Mouse (Mus musculus) kidney, embryonic 14.5 days (tissue): ENCODE measurements around the gene Usp44. TPM values are rescaled to one million over a fixed set of nuclear protein-coding genes. Genes with fewer than 3 reads are reported as not detected.
"Not testable (repeated sequence)": the region's sequence is repeated elsewhere in the genome, so short reads cannot be mapped to it uniquely, and the experiment has no call there.

ENCODE experiments used
- ATAC-seq: fragments of 200-750 bp; cut with Nextera tagmentation; 2 replicates; pipeline ENCODE4 v1.8.0; 2017; ENCODE audit warnings: moderate number of reproducible peaks, mild to moderate bottlenecking, moderate TSS enrichment, moderate library complexity; ENCODE audit not compliant: low FRiP score, low TSS enrichment
- H3K27ac ChIP-seq: fragments of 300-500 bp; sonication (generic); 2 replicates; pipeline ENCODE4 v1.5.1; 2014; ENCODE audit warnings: low read depth, mild to moderate bottlenecking, low read length, moderate library complexity, mixed read lengths
- H3K27me3 ChIP-seq: fragments of 300-500 bp; sonication (generic); 2 replicates; pipeline ENCODE4 v1.6.1; 2014; ENCODE audit warnings: mild to moderate bottlenecking, low read length; ENCODE audit not compliant: control insufficient read depth, insufficient read depth
- H3K36me3 ChIP-seq: fragments of 300-500 bp; sonication (generic); 2 replicates; pipeline ENCODE4 v1.6.1; 2014; ENCODE audit warnings: low read length, mixed read lengths; ENCODE audit not compliant: control insufficient read depth, insufficient read depth
- H3K4me1 ChIP-seq: fragments of 300-500 bp; sonication (generic); 2 replicates; pipeline ENCODE4 v1.6.1; 2014; ENCODE audit warnings: low read length, mixed read lengths; ENCODE audit not compliant: control insufficient read depth, insufficient read depth
- H3K4me2 ChIP-seq: fragments of 300-500 bp; sonication (generic); replicated peaks from 2 replicates; pipeline ENCODE4 v1.6.1; 2014; ENCODE audit warnings: low read depth, mild to moderate bottlenecking, low read length
- H3K4me3 ChIP-seq: fragments of 300-500 bp; sonication (generic); 2 replicates; pipeline ENCODE4 v1.5.1; 2014; ENCODE audit warnings: mild to moderate bottlenecking, low read length
- H3K9ac ChIP-seq: fragments of 300-500 bp; sonication (generic); 2 replicates; pipeline ENCODE4 v1.6.1; 2014; ENCODE audit warnings: low read depth, mild to moderate bottlenecking, low read length, moderate library complexity
- H3K9me3 ChIP-seq: fragments of 300-500 bp; sonication (generic); 2 replicates; pipeline ENCODE4 v1.6.1; 2016; ENCODE audit warnings: low read length; ENCODE audit not compliant: control insufficient read depth
- WGBS: fragments of 180-500 bp; shearing (Covaris S2); extraction: QIAGEN DNeasy Blood & Tissue Kit; methylation state at CpG from one replicate; pipeline ENCODE4 v1.1.7; 2014; 5-methylcytosine and 5-hydroxymethylcytosine counted together
- polyA plus RNA-seq: library from polyadenylated mRNA; unstranded; fragments of >200 nt; fragmentation: Nextera tagmentation; extraction: Ambion mirVana; gene quantifications from 2 replicates; pipeline ENCODE4 v1.2.1, GENCODE M21; 2014

Usp44 gene
- polyA plus RNA-seq, 1 experiment from 2014 or later = 1.4 TPM

DNA sequence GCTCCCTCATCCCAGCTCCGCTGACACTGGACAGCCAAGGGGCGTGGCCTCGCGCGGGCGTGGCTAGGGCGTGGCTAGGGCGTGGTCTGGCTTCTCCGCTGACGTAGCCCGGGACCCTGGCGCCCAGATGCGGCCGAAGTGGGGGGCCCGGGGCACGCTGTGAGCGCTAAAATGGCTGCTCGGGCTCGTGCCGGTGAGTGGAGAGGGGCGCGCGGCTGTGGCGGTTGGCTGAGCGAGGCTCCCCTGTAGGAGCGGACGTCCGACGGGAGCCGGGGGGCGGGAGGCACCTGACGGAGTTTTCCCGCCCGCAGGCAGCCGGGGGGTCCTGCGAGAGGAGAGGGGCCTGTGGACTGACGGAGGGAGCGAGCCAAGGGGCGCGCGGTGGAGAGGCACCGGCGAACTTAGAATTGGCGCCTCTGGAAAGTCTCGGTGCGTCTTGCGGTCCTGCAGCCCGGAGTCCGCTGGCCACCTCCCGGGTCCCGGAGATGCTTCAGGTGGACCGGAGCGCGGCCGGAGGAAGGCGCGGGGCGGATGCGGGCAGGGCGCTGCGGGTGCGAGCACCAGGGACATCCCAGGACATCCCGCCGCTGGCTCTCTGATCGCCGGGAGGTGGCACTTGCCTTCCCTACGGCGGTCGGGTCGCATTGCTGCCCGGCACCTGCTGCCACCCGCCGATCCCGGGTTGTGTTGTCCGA, 2.5 kb downstream of the Usp44 start:
- H3K4me3 ChIP-seq = peak overlapping the region; percentile 73
- H3K36me3 ChIP-seq = no peaks in the 10 kb centered on the region
- WGBS = under 1% methylated on average over 67 of the region's 75 CpGs
- peak overlapping the region; percentile 96 for H3K4me2 ChIP-seq
- H3K9ac ChIP-seq = peak overlapping the region; percentile 54; the same call in 1 of the 2 replicates
- peak; percentile 97 for ATAC-seq
- peaks cover 54% of the 10 kb centered on the region for H3K27me3 ChIP-seq
- H3K27ac ChIP-seq = no peak overlapping the region
- peaks cover 9% of the 10 kb centered on the region; the same call in 1 of the 2 replicates for H3K4me1 ChIP-seq
- H3K9me3 ChIP-seq = no peaks in the 10 kb centered on the region

DNA sequence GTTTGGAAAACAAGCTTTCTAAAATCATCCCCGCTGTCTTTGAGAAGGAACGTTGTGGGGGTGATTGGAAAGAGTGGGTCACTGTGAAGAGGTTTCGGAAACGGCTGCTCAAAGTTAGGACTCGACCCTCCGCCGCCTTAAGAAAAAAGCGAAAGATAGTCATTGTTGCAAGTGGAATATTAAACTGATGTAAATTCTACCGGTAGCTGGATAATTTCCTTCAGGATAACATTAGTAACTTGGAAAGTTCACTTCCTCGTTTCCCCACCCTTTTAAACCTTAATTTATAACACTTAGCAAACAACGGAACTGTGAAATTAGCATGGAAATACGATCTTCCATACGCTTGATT, 3.0 kb downstream of the Usp44 start:
- peaks cover 54% of the 10 kb centered on the region for H3K27me3 ChIP-seq
- H3K9me3 ChIP-seq = no peaks in the 10 kb centered on the region
- peak overlapping the region; percentile 73 for H3K4me3 ChIP-seq
- H3K4me2 ChIP-seq = peak overlapping the region; percentile 96
- peaks cover 9% of the 10 kb centered on the region; the same call in 1 of the 2 replicates for H3K4me1 ChIP-seq
- WGBS = 4% methylated on average over 13 of the region's 13 CpGs
- no peak overlapping the region for H3K27ac ChIP-seq
- H3K36me3 ChIP-seq = no peaks in the 10 kb centered on the region
- ATAC-seq = no peak
- H3K9ac ChIP-seq = no peak overlapping the region

DNA sequence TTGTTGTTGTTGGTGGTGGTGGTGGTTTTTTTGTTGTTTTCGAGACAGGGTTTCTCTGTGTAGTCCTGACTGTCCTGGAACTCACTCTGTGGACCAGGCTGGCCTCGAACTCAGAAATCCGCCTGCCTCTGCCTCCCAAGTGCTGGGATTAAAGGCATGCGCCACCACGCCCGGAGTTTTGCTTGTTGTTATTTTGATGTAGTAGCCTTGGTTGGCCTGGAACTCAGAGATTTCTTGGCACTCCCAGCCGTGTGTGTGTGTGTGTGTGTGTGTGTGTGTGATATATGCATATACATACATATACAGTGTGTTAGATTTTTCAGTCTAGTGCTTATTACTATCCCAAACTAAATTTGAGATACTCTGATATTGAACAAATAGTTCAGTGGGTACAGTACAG, 3.8 kb downstream of the Usp44 start:
- not testable (repeated sequence) for H3K4me1 ChIP-seq, H3K4me2 ChIP-seq, H3K27ac ChIP-seq, H3K9me3 ChIP-seq, H3K36me3 ChIP-seq, H3K9ac ChIP-seq, H3K4me3 ChIP-seq, ATAC-seq
- 86% methylated on average over 7 of the region's 7 CpGs for WGBS
- peaks cover 48% of the 10 kb centered on the region for H3K27me3 ChIP-seq

DNA sequence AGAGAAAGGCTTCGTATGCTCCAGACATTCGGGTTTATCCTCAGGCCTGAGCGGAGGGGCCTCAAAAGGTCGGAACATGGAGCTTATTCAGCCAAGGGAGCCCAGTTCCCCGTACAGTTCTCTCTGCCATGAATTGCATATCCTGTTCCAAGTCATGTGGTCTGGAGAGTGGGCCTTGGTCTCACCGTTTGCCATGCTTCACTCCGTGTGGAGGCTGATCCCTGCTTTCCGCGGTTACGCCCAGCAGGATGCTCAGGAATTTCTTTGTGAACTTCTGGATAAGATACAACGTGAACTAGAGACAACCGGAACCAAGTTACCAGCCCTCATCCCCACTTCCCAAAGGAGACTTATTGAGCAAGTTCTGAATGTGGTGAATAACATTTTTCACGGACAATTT, 15.4 kb downstream of the Usp44 start:
- peaks cover 16% of the 10 kb centered on the region for H3K9me3 ChIP-seq
- H3K27me3 ChIP-seq = no peaks in the 10 kb centered on the region
- no peak overlapping the region for H3K9ac ChIP-seq
- H3K4me1 ChIP-seq = no peaks in the 10 kb centered on the region
- H3K4me2 ChIP-seq = no peak overlapping the region
- no peak for ATAC-seq
- H3K4me3 ChIP-seq = no peak overlapping the region
- no peaks in the 10 kb centered on the region for H3K36me3 ChIP-seq
- WGBS = 96% methylated on average over 13 of the region's 13 CpGs
- no peak overlapping the region for H3K27ac ChIP-seq

DNA sequence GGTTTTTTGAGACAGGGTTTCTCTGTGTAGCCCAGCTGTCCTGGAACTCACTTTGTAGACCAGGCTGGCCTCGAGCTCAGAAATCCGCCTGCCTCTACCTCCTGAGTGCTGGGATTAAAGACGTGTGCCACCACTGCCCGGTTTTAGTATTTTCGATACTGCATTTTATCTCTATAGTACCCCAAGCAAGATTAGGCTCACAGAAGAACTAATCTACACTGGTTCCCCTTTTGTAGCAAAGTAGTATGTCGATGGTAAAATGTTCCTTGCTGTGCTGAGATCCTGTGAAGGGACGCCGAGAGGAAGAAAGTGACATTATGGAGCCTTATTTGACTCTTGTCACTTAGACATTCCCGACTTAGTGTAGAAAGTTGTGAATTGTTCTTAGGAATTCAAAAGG, 23.8 kb downstream of the Usp44 start:
- no peak overlapping the region for H3K4me3 ChIP-seq
- 91% methylated on average over 9 of the region's 9 CpGs for WGBS
- no peak for ATAC-seq
- H3K27me3 ChIP-seq = no peaks in the 10 kb centered on the region
- no peak overlapping the region for H3K27ac ChIP-seq
- no peaks in the 10 kb centered on the region for H3K4me1 ChIP-seq
- H3K9me3 ChIP-seq = no peaks in the 10 kb centered on the region
- H3K4me2 ChIP-seq = no peak overlapping the region
- peaks cover 9% of the 10 kb centered on the region for H3K36me3 ChIP-seq
- H3K9ac ChIP-seq = no peak overlapping the region

DNA sequence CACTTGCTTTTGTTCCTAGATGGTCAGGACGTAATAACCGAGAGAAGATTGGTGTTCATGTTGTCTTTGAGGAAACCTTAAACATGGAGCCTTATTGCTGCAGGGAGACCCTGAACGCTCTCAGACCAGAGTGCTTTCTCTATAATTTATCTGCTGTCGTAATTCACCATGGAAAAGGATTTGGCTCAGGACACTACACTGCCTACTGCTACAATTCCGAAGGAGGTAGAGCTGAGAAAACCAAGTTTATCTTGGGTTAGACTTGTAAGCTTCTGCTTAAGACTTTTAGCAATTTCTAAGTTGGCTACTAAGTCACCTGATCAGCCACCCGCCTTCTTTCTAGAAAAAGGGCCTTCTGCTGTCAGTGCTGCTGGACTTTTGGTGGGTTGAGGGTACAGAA, 24.7 kb downstream of the Usp44 start:
- no peak for ATAC-seq
- no peaks in the 10 kb centered on the region for H3K27me3 ChIP-seq
- H3K4me2 ChIP-seq = no peak overlapping the region
- H3K4me1 ChIP-seq = no peaks in the 10 kb centered on the region
- H3K4me3 ChIP-seq = no peak overlapping the region
- peaks cover 13% of the 10 kb centered on the region for H3K36me3 ChIP-seq
- H3K9me3 ChIP-seq = no peaks in the 10 kb centered on the region
- WGBS = 71% methylated on average over 6 of the region's 6 CpGs
- no peak overlapping the region for H3K27ac ChIP-seq
- H3K9ac ChIP-seq = no peak overlapping the region

DNA sequence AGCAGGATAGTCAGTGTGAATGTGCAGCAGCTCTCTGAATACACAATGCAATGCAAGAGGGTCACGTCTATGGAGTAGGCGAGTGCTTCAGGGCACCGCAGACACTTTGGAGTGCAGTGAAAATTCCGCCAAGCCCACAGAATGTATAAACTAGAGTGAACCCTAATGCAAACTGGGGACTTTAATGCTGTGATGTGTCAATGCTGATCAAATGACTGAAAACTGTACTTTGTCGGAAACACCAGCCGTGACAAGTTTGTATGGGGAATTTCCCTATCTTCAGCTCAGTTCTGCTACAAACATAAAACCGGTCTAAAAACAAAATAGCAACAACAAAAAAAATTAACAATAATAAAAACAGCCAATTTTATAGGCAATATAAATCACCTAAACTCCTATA, 37.0 kb downstream of the Usp44 start:
- 96% methylated on average over 7 of the region's 7 CpGs for WGBS

DNA sequence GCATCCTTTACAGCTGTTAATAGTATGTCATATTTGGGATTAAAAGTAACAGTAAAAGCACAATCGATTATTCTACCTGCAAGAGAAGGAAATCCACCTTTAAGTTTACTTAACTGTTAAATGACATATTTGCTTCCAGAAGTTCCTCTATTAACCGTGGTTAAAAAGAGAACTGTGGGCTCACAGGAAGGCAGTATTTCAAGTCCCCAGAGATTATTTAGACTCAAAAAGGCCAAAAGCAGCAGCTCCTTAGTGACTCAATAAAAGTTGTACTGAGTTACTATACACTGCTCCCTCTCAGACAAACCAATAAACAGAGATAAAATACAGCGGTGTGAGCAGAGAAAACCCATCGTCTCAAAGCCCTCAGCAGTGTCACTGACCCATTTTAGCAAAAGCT, 37.5 kb downstream of the Usp44 start:
- no peak overlapping the region for H3K27ac ChIP-seq
- peaks cover 81% of the 10 kb centered on the region for H3K36me3 ChIP-seq
- H3K4me2 ChIP-seq = no peak overlapping the region
- 86% methylated on average over 4 of the region's 4 CpGs for WGBS
- H3K27me3 ChIP-seq = no peaks in the 10 kb centered on the region
- no peak for ATAC-seq
- no peak overlapping the region for H3K9ac ChIP-seq
- H3K4me3 ChIP-seq = no peak overlapping the region
- no peaks in the 10 kb centered on the region for H3K4me1 ChIP-seq
- H3K9me3 ChIP-seq = no peaks in the 10 kb centered on the region

More for the DNA sequence above, 37.0 kb downstream of the Usp44 start:
- no peak overlapping the region for H3K9ac ChIP-seq
- H3K27me3 ChIP-seq = no peaks in the 10 kb centered on the region
- no peak overlapping the region for H3K4me3 ChIP-seq
- H3K4me2 ChIP-seq = no peak overlapping the region
- H3K27ac ChIP-seq = no peak overlapping the region
- H3K4me1 ChIP-seq = no peaks in the 10 kb centered on the region
- no peak for ATAC-seq
- H3K36me3 ChIP-seq = peaks cover 80% of the 10 kb centered on the region
- H3K9me3 ChIP-seq = no peaks in the 10 kb centered on the region

DNA sequence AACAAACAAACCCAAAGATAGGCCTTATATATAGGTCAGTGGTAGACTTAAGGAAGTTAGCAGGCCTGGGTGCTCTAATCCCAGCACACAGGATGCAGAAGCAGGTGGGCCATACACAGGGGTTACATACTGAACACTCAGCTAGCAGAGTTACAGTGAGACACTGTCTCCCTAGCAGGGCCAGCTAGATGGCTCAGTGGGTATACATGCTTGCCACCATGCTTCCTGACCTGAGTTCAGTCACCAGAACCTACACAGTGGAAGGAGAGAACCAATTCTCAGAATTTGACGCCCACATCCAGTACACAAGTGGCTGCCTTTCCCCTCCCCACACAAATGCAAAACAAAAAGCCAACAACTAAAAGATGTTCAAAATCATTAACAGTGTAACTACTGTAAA, 45.4 kb downstream of the Usp44 start:
- Histone ChIP-seq H3K9me3 (no peaks in the 10 kb centered on the region), H3K4me1 (no peaks in the 10 kb centered on the region), H3K9ac (no peak overlapping the region), H3K27ac (no peak overlapping the region), H3K4me2 (no peak overlapping the region), H3K36me3 (peaks cover 48% of the 10 kb centered on the region), H3K27me3 (no peaks in the 10 kb centered on the region), H3K4me3 (no peak overlapping the region)
- 84% methylated on average over 1 of the region's 1 CpGs for WGBS
- no peak for ATAC-seq
